Mouse (Mus musculus) right cerebral cortex, postnatal 10 days (tissue): ENCODE data around the gene Gm36079.
"Not testable (repeated sequence)": the region's sequence is repeated elsewhere in the genome, so short reads cannot be mapped to it uniquely, and the experiment has no call there.

Experiments
- DNase-seq, 2 experiments: peaks; one replicate each; pipeline ENCODE4 v3.0.0; 2021; ENCODE audit warnings: low spot score in 2 of 2

The Gm36079 gene

DNA sequence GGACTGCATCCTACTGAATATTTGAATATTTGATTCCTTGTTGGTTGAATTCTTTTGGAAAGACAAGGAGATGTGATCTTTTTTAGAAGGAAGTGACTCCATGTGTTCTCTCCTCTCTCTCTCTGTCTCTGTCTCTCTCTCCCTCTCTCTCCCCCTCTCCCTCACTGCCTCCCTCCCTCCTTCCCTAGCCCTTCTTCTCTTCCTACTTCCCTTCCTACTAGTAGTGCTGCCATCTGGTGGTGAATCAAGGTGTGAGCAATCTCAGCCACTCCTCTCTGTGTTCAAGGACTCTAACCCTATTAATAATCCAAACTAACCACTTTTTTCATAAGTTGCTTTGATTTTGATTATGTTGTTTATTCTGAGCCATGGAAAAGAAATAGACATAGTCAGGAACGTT is 5.3 kb downstream of the Gm36079 start:
- not testable (repeated sequence) for DNase-seq

DNA sequence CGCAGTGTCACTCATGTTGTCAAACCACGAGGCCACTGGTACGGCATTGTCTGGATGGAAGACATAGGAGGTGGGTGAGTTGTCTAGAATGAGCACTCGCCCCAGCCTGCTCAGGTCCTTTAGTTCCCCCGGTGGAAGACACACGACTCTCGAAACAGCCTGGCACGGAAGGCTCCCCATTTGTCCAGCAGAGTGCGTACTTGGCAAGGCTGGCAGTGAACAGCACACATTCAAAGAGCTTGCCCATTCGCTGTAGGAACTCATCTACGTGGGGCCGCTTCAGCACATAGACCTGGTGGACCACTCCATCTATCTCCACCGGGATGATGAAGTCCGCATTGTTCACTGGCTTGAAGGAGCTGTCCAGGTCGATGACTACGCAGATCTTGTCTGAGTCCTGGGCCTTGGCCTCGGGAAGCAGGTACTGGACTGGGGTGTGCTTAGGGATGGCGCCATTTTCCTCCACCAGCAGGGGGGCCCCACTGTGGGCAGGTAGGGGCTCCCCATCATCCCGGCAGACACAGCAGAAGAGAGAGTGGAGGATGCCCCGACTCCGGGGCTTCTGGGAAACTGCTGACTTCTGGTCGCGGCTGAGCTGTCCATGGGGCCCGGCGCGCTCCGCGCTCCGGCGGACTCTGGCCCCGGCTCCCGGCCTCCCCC is 11.3 kb downstream of the Gm36079 start:
- DNase-seq, result not testable (repeated sequence)

DNA sequence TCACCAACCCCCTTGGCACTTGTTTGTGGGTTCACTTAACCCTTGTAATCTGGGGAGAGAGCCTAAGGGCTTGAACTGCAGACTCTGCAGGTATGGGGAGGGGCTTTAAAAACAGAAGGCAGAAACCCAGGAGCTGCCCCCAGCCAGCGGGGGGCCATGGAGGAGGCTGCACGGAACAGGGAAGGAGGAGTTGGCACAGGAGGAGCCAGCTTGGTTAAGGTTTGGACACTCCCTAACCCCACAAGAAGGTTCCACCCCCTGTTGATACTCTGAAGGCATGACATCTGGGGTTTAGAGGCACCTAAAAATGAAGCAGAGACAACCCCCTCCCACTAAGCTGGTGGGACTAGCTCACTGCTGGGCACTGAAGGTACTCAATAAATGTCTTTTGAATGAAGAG is 12.8 kb downstream of the Gm36079 start:
- DNase-seq, result not testable (repeated sequence)

DNA sequence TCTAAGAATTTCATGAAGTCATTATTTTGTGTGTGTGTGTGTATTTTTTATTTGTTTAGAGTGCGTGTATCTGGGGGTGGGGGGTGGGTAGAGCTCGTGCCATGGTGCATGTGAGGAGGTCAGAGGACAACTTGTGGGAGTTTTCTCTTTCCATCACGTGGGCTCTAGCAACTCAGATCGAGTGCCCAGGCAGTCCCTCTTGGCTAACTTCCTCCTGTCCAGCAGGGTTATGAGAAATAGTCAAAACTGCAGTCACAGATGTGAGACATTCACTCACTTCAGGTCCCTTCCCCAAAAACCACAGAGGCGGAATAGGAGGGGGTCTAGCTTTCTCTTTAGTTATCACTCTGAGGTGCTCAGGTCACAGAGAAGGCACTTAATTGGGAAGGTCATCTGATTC is 13.3 kb downstream of the Gm36079 start:
- DNase-seq, result not testable (repeated sequence)

DNA sequence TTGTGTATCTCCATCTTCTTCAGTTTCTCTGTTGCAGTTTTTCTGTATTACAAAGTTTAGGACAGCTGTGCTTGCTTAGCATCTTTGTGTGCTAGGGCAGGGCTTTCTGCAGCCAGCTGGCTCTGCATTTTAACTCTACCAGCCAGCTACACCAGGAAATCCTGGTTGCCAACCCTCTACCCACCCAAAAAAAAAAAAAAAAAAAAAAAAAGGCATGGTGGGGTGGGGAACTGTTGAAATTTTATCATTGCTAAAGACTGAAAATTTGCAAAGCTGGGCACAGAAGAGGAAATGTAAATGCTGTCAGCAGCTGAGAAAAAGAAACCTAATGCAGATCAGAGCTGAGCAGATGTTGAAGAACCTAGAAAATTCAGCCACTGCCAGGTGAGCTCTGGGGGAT is 16.7 kb downstream of the Gm36079 start:
- not testable (repeated sequence) for DNase-seq

DNA sequence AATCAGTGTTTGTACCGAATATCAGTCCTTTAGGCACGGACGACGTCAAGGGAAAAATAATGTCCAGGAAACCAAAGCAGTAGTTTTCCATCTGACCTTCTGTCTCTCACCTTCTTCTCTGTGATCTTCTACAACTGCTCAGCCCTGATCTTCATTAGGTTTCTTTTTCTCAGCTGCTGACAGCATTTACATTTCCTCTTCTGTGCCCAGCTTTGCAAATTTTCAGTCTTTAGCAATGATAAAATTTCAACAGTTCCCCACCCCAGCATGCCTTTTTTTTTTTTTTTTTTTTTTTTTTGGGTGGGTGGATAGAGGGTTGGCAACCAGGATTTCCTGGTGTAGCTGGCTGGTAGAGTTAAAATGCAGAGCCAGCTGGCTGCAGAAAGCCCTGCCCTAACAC is 27.6 kb downstream of the Gm36079 start:
- DNase-seq, result not testable (repeated sequence)

DNA sequence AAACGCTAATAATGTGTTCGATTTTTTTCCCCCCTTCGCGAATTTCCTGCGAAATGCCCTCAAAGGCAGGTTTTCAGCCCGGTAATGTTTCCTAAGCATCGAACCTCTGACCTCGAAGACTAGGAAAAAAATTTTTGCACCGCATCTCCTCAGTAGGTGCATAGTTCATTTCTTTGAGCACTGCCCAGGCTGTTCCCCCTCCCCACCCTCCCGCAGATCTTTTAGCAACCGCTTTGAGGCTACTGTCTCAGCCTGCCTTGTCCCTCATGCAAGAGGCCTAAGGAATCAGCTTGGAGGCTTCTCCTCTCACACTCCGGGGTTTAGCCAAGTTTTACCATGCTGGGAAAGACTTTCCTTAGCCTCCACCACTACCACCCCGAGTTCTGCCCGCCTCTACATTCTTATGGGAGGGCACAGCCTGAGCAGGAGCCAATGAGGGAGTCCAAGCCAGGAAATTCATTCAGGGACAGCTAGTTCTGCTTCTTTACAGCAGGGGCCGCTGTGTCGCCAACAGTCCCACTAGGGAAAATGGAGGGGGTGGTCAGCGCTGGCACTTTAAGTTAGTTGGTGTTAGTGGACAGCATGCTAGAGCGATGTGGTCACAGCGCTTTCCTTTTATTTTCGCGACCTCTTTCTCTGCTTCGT is 28.2 kb downstream of the Gm36079 start:
- DNase-seq, result not testable (repeated sequence)

DNA sequence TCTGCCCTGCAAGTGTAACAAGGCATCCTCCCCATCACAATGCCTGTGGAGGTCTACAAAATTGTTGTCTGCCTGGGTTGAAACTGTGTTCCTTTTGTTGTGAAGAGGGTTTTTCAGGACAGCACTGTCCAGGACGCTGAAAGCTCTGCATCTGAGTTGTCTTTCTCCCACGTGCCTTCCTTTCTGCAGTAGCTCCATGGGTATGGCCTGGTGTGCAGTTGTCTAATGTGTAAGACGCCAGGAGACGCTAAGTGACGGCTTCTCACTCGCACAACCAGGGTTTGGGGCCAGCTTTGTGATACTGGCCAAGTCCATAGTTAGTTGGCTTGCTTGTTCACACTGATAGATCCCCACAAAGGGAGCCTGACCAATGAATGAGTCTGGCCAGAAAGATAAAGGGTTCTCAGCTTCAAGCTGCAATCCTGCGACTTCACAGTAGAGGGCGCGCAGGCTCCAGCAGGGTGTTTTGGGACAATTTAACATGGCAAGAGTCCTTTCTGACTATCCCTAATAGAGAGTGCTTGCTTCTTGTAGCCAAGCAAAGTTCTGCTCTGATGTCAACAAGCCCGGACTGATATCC is 34.8 kb downstream of the Gm36079 start:
- DNase-seq, result not testable (repeated sequence)

DNA sequence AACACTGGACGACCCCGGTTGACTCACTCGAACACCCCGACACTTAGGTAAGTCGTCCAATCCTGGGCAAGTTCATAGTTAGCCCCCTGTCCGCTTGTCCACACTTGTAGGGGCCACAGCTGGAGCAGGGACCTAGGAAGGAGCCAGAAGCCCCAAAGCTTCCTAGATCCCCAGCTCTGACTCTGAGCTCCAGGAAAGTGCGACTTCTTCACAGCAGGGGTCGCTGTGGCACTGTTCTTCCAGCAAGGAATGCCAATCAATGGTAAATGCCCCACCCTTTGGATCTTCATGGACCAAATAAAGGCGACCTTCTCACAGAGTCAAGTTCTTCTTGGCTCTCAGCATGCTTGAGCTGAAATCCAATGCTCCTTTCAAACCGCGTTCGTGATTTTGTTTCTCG is 35.5 kb downstream of the Gm36079 start:
- DNase-seq, result not testable (repeated sequence)
